Mouse (Mus musculus) cerebellum, adult 18-20 months (tissue): ENCODE results near the gene Sec22b.

Experiments
- DNase-seq, 2 experiments: peaks; one replicate each; pipeline ENCODE4 v3.0.0; 2021

Sec22b gene

DNA sequence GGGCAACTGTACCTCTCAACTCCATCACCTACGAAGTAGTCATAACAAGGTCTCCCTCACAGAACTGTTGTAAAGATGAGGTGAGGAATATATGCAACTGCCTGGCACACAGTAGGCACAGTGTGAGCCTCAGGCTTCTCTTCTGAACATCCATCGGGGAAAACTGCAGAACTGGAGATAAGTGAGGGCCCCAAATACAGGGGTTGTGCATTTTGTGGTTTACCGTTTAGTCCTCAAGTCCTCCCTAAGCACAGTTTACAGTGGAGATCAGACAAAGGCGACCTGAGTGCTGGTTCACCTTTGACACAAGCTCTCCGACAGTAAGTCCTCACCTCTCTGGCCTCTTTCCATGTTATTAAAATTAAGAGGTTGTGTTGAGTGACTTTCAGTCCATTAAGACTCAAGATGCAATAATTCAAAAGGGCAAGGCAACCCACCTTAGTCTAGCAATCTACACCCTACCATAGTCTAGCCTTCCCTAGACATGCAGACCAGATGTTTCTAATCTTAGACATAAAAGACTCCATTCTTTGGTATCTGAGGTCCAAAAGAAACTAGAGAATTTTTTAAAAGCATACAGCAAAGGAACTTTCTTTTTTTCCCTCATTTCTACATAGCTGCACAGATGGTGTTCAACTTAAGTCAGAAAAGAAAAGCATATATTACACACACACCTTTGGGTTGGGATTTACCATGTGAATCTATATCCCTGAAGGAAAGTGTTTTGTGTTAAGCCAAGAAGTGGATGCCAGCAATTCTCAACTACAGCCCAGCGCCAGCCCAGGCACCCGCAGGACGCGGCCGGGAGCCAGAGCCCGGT, 40.7 kb downstream of the Sec22b start:
- DNase-seq: no peak

DNA sequence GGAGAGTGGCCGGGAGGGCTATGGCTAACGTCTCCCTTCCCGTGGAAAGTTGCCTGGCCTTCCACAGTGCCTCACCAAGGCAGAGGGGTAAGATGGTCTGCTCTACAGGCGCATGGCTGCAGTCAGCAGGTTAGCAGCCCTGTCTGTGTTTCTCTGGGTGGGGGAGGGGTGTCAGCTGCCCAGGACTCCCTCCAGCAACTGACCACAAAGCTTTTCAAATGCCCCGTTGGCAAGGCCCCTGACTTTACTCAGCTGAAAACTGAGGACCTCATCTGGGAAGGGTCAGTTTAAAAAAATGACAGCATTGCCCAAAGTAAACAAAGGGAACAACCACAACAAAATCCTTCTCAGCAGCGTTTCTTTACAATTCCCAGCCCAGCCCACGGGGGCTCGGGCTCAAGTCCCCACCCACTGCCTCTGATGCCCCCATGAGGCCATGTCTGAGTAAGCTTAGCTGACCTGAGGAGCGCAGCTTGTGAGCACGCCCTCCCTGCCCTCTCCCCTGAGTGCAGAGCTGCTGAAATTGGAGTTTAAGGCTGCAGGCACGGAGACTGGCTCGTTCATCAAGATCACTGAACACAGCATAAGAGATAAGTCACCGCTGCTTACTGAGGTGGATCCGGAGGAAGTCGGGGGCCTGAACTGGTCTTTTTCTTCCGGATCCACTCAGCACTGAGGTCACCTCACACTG, 41.4 kb downstream of the Sec22b start:
- no peak for DNase-seq

DNA sequence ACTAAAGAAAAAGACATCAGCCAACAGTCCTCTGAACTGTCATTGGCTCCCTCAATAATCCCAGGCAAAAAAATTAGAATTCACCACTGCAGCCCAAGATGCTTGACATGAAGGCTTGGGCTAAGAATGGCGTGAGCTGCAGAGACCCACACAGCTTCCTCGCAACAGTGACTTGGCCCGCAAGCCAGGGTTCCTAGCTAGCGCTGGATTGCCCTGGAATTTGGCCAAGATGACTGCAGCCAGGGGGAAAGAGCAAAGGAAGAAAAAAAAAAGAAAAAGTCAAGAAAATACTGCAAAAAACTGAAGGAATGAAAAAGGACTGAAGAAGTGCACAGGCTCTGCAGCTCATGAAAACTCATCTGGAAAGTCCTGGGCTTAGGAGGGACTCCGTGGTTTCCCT, 43.5 kb downstream of the Sec22b start:
- no peak for DNase-seq

DNA sequence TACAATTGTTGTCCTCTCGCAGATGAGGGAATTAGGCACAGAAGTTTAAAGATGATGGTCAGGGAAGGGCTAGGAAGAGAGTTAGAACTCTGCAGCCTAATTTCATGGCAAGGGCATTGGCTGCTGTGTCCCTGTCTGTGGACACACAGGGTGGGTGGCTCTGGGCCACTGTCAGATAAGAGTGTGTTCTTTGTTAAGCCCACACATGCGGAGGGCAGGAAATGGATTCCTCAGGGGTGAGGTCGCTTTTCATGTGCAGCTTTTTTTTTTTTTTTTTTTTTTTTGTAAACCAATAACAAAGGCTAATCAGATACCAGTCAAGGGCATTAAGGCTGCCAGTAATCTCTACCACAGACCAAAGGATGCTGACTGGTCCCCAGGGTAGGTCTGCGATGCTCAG, 45.4 kb downstream of the Sec22b start:
- no peak for DNase-seq

DNA sequence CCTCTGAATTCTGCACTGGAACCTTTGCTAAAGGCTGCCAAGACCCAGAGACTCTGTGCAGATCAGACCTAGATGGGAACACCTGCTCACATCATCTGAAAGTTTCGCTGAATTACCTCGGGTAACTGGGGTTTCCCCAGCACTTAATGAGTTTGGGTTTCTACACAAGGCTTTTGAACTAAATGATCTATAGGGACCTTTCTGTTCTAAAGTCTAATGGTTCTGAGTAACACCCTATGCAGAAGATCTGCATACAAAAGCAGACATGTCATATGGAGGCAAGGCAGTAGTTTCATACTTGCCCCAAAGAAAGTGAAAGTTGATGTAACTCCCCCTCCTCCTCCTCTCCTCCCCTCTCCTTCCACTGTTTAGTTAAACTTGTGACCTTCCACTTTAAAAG, 47.5 kb downstream of the Sec22b start:
- no peak for DNase-seq

DNA sequence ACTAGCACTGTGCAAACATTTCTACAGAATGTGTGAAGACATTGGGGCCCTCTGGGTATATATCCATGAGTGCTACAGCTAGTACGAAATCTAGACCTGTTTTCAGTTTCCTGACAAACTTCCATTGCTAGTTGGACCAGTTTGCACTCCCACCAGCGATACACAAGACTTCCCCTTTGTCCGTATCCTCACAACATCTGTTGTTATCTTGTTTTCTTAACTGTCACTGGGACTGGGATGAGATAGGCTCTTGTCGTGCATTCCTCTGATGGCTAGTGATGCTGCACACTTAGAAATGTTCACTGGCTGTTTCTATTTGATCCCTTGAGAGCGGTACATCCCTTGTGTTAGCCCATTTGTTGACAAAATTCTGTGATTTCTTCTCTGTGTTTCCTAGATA, 49.0 kb downstream of the Sec22b start:
- DNase-seq: no peak

DNA sequence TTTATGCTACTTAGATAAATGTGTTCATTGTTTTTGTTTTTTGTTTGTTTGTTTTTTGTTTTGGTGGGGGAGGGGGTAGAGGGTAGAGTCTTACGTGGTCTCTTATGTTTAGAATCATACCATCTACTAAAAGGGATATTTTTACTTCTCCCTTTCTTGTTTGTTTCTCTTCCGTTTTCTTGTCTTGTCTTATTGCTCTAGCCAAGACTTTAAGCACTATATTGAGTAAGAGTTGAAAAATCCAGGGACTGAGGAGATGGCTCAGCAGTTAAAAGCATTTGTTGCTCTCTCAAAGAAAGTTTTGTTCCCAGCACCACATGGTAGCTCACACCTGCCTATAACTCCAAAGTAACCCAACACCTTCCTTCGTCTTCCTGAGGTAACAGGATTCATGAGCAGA, 50.1 kb downstream of the Sec22b start:
- no peak for DNase-seq

DNA sequence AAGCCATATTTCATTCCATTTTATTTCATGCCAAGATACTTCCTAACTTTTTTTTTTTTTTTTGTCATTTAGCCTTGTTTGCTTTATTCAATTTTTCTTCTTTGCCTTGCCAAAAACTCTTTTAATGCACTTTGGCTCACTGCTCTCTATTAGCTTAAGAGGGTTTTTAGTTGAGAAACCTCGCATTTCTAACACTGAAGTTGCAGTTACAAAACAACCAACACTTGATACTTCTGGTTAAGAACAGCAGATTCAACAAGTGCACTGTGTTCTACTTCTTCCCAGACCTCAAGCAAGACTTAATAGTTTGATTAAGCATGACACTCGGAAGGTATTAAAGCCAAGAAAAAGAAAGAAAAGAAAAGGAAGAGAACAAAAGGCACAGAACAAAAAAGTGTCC, 52.2 kb downstream of the Sec22b start:
- DNase-seq: no peak

DNA sequence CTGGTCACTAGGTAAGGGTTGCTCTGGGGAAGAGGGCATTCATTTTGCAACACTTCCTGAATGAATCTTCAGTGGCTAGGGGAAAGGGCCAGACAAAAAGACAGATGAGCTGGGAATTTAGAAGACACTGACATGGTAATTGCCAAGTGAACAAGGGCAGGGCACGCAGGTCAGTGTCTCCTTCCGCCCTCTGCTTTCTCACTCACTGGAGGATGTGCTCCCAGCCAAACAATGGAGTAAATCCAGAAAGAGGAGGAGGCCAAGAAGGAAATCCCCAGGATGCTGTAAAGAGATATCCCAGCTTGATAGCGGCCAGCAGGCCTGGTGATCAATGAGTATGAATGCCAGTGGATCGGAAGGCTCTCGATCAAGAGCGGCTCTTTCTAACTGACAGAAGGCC, 55.3 kb downstream of the Sec22b start:
- no peak for DNase-seq

DNA sequence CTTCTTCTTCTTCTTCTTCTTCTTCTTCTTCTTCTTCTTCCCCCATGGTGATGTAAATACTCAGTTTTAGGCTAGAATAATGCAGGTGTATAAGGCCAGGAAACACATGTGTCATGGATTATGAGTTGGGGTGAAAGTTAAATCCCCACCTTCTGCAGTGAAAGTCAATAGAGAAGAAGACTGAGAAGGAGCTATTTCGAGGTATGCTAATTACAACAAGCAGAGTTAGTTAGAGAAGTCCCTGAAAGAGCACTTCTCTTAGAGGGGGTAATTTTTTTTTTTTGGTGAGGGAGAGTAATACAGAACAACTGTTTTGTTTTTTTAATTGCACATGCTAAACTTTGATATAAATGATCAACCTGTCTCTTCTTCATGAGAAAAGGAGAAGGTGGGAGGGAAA, 55.9 kb downstream of the Sec22b start:
- DNase-seq: no peak

DNA sequence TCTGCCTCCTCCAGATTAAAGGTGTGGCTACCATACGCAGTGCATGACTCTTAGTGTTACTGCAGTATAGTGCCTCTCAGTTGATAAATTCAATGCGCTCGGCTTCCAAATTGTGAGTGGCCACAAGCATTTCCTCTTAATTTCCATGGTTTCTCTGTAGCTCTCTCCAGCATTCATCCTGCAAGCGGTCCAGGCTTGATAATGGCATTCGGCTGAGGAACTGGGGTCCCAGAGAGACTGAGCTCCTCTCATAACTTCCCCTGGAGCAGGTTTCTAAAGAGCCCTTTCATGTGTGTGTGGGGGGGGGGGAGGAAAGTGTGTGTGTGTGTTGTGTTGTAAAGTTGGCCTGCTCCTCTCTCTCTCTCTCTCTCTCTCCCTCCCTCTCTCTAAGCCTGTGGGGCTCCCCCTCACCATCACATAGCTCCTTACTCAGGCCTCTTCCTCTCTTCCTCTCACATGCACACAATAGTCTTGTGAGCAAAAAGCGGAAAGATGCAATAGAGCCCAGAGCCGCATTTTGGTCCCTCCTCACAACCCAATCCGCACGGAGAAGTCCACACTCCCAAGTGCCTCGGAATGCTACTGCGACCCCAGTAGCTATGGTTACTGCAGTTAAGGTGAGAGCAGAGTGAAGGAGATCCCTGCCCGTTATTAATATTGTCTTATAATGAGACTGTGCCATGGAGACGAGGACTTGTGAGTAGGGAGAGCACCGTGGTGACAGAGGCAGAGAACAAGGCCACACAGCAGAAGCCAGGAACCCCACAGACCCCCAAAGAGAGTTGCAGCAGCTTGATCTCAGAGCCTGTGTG, 60.0 kb downstream of the Sec22b start:
- DNase-seq: no peak

DNA sequence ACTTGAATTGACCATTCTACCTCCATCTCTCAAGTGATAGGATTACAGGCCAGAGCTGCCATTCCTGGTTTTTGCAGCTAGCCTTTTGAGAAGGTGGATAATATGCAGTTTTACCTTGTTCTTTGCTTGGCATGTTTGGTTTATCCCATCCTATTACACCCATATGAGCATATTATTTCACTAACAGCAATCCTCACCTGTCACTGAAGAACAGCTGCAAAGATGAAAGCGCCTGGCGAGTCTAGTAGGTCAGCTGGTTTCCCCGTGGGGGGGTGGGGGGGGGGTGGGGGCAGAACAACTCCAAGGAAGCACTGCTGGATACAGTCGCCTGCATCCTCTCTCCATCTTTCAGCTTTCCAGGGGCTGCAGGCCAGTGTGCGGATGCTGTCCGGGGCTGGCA, 61.0 kb downstream of the Sec22b start:
- DNase-seq: no peak

DNA sequence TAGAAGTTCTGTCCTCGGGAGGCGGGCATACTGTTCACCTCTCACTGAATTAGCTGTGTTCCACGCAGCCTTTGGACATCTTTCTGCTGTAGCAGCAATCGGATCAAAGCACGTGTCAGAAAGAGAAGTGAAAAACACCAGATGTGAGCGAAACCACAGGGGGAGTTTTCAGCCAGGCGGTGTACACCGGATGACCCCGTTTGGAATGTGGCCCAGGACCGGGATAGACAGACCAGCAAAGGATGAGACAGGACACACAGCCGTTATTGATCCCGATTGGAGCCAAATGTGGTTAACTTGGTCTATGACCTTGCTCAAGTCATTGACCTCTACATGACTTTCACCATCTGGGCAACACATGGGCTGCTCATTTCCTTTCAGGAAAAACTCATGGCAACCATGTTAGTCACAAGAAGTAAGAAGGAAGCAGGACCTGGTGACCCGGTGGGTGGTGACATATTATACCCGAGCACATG, 63.9 kb downstream of the Sec22b start:
- DNase-seq: no peak

DNA sequence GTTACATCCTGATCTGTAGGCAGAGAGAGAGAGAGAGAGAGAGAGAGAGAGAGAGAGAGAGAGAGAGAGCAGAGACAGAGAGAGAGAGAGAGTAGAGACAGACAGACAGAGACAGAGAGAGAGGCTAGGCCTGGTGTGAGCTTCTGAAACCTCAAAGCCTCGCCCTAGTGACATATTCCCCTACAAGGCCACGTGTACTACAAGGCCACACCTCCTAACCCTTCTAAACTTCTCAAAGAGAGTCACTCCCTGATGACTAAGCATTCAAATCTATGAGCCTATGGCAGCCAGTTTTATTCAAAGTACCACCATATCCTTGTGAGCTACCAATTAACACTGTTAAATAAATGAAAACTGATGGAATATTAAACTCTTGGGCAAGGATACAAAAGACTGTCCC, 66.6 kb downstream of the Sec22b start:
- DNase-seq: no peak

DNA sequence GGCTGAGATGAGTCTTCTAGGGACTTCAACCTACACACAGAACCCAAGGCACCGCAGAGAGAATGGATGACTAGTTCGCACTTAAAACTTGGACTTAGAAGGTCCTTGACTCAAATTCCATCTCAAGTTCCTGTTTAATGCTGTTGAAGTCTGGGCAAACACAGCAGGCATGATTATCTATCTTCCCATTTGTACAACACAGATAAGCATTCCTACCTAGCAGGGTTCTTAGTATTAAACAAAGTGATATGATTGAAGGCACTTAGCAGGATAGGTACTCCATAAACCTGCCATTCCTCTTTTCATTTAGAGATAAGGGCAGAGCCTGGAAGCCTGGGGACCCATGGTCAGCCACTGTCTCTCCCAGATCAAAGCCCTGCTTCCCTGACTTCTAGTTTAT, 67.2 kb downstream of the Sec22b start:
- no peak for DNase-seq

DNA sequence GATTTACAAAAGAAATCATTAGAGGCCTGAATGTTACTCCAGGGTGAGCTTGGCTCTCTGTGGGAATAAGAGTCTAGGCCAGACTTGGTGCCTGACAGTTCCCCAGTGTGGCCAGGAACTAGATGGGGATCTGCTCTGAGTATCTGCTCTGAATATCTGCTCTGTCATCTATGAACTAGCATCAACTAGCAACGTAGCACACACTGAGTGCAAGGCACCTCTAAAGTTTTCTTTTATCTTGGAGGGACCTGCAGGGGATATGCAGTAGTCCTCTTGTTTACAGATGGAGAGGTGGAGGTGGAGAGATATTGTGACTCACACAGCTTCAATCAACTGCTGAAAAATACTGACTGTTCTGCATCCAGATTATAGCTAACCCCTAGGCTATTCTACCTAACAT, 68.0 kb downstream of the Sec22b start:
- DNase-seq: no peak

DNA sequence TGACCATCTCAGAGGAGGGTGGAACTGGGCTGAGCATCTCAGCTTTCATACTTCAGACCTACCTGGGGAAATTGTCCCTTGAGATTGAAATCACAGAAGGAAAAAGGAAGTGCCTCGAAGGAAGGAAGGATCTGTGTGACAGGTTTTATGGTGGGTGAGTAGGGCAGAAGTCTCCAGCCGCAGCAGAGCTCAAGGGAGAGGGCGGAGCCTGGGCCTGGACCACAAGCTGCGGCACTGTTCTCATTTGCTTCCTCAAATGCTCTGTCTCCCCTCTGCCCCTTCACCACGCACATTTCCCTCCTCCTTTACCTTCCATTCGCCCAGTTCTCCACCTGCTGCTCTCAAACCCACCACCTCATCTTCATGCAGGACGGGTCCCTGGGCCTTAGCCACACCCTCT, 70.1 kb downstream of the Sec22b start:
- no peak for DNase-seq

DNA sequence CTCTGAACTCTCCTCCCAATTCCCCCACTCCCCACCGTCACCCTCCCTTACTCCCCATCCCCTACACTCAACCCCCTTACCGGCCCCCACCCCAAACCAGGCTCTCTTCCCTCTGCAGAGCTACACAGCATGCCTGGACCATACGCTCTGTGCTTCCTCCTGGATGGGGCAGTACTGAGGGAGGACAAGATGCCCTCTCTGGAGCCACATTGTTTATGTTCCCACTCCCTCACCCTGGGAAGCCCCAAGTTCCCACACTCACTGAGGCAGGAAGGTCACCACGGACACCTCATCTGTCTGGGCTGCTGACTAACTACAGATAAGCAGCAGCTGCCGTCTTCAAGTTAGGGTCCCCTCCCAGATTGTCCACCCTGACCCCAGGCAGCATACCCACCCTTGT, 71.2 kb downstream of the Sec22b start:
- DNase-seq: no peak

DNA sequence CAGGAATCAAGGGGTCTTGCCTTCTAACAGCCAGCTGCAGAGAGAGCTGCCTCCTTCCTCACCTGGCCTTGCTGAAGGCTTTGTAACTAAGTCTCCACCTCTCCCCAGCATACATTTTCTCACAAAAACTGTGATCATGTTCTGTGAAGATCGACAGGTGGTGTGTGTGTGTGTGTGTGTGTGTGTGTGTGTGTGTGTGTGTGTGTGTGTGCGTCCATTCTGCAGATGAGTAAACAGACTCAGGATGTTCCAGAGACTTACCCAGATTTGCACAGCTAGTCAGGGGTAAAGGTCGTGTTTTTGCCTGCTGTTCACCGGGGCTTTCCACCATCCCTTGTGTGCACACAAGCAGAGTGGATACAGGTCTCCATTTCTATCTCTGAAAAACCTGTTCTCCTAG, 71.7 kb downstream of the Sec22b start:
- no peak for DNase-seq
